Mouse (Mus musculus): ENCODE results near the gene Prkcz.

Gene Prkcz

GRCm38 (mm10) chr4:155307591-155307990 is 53.6 kb downstream of the Prkcz start:
- DNase-seq = no peak

DNA sequence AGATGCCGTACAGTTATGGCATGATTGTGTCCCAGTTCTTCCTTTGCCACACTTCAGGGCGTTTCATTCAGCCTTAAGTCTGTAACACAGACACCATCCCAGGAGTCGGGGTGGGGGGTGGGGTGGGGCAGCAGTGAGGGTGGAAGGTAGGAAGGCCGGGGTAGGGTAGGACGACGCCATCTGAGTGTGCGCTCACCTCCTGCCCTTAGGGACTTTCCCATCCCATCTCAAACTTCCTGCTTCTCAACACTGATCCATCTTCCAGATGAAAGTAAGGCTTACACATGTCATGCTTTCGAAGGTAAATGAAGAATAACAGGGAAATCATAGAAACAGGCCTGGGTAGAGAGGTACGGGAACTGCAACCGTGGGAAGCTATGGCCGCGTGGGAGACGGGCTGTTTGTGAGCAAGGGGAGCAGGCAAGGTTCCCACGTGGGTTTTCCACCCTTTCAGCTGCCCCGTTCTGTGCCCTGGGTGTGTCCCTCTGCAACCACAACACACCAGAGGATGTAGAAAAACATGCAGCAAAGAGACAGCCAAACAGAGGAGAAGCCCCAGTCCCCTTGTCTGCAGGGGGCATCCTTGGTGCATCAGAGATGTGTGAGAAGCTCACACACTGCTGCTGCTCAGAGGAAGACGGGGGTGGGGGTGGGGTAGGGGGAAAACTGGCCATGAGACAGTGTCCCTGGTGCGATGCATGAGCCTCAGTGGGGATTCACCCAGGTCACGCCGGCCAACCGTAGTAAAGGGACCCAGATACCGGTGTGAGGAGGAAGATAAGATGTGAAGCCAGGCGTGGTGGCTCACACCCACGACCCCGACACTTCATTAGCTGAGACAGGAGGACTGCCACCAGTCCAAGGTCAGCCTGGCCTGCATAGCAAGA is 54.6 kb downstream of the Prkcz start:
- DNase-seq = no peak

DNA sequence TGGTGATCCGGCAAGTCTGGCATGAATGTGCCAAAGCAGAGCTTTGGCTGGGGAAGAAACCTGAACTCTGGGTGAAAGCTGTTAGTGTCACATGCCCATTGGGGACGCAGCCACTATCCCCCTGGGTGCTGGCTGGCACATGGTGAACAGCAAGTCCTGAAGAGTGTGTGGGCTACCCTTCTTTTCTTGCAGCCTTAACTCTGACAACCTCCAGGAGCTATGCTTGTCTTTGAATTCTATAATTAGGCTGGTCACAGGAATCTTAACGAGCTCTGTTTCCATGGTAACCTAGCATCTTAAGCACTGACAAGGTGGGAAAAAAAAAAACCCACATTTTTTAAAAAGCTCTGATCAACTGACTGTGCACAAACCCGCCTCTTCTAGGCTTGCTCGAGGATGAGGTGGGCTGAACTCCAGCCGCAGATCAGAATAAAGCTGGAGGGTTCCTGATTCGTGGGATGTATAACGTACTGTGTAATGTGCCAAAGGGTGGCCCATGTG is 55.6 kb downstream of the Prkcz start:
- no peak for DNase-seq

- no peak for DNase-seq
Observed at GRCm38 (mm10) chr4:155304508-155305096, 56.6 kb downstream of the Prkcz start.

DNA sequence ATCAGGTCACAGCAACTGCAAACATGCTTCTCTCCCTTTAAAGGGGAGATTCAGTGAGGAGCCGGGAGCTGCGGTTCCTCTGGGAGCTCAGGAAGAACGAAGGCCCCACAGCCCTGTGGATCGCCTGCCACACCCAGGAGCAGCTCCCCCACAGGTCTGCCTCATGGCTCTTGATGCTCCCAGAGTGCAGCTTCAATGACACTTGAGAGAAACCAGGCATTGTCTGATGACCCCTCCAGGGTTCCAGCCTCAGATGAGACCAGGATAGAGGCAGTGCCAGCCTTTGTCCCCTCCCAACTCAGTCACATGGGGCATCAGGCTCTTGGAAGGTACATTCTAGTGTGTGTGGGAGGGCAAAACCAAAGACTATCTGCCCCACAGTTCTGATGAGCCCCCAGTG is 59.2 kb downstream of the Prkcz start:
- DNase-seq = no peak

DNA sequence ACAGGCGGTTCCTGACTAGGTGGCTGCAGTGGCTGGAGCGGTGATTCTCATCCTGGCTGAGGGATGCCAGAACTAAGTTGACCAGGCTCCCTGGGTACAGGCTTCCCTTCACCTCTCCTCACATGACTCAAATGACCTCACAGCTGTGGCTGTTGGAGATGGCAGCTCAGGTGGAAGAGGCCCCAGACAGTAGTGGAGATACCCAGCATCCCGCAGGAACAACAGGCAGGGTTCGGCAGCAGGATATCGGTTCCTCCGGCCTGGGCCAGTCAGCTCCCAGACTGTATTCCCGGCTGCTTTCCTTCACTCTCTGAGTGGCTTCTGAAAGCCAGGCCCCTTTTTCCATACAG is 60.1 kb downstream of the Prkcz start:
- no peak for DNase-seq

DNA sequence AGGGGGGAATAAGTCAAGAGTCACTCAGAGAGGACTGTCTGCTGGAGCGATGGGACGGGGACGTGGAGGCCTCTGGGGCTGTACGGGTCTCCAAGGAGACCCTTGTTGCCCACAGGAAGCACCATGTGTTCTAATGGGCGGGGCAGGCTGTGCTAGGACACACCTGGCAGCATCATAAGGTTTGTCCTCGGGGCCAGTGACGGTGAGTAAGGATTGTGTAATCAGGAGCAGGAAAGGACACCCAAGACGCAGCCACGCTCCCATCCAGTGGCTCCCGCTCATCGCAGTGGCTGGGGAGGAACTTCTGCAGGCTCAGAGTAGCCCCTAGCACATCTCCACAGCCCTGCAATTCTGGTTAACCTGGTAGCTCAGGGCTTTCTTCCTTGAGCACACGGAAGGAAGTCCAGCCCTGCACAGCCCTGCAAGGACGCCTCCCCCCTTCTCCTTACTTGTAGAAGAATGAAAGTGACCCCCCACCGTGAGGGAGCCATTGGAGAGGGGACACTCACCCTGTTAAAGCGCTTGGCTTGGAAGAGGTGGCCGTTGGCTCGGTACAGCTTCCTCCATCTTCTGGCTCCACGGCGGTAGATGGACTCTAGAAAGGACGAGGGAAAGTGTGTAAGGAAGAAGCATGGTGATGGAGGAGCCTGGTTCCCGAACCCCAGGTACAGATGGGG is 60.6 kb downstream of the Prkcz start:
- DNase-seq = no peak

DNA sequence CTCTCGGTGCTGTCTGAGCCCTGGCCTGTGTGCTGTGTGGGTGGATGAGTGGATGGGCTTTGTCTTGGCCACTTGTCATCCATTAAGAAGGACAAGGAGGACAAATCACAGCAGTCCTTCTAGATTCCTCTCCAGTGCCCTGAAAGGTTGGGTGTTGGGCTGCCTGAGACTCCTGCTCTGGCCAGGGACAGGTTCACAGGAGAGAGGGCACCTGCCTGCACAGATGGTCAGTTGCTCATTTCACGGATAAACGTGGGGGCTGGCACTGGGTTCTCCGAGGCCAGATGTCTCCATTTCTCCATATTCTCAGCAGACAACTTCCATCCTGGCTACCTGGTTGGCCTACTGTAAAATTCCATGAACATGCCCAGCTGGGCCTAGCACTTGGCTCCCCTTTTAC is 62.3 kb downstream of the Prkcz start:
- DNase-seq = no peak

DNA sequence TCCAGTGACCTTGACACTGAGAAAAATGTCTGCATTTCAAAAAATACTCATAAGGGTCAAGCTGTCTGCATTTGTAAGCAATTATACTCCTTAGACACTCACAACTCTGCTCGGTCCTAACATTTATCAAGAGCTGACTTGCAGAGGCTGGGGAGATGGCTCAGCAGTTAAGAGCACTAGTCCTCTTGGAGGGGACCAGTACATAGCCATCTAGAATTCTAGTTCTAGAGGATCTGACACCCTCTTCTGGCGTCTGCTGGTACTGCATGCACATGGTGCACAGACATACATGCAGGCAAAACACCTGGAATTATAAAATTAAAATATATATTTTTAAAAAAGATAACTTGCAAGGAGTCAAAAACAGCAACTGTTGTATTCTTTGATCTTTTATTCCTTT is 64.1 kb downstream of the Prkcz start:
- peak; percentile 55 for DNase-seq

DNA sequence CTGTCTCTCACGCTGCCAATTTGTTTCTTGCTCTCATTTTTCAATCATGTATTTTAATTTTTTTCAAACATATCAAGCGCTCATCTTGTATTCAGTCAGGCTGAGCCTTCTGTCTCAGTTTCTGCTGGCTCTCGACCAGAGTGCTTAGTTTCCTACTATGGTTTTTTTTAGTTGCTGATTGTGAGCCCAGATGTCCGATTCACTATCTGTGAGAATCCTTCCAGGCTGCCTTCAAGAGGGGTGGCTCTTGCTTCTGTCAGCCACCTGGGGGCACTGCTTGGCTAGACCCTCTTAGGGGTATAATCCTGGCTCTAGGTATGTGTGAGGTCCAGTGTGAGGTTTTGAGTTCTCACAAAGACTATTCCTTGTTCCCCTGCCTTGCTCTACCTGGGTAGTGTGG is 65.2 kb downstream of the Prkcz start:
- no peak for DNase-seq

DNA sequence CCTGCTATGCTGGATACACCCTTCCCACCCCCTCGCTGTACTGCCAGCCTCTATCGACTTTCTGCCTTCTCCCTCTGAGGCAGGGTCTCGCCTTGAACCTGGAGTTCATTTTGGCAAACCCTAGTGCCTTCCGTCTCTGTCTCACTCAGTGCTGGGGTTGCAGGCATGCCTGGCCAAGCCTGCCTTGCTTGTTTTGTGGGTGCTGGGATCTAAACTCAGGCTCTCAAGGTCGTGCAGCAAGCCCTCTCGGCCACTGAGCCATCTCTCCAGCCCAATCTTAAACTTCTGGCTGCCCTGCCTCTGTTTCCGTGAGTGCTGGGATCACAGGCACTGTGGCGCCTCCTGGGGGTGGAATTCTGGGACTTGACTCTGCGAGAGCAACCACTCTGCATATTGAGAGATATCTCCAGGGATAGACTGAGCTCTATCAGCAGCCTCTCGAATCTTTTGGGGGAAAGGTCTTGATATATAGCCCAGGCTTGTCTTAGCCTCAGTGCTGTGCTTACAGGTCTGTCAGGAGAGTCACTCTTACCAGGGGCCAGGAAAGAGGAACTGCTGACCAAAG is 66.1 kb downstream of the Prkcz start:
- DNase-seq = no peak

- no peak for DNase-seq
Observed at GRCm38 (mm10) chr4:155294381-155294780, 66.8 kb downstream of the Prkcz start.

DNA sequence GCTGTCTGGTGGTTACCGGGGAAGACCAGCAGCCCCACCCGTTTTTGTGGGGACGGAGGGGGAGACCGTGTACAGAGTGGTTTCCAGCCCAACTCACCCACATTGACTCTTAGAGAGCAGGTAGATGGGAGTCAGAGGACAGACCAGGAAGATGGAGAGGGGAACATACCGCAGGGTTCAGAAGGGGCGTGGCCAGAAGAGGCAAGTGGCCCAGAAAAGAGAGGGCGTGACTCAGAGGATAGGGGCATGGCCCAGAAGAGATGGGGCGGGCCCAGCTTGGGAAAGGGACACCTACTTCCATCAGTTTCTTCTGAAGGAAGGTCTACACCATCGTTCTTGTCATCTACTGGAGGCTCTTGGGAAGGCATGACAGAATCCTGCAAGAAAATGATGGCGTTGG is 68.3 kb downstream of the Prkcz start:
- DNase-seq = no peak

DNA sequence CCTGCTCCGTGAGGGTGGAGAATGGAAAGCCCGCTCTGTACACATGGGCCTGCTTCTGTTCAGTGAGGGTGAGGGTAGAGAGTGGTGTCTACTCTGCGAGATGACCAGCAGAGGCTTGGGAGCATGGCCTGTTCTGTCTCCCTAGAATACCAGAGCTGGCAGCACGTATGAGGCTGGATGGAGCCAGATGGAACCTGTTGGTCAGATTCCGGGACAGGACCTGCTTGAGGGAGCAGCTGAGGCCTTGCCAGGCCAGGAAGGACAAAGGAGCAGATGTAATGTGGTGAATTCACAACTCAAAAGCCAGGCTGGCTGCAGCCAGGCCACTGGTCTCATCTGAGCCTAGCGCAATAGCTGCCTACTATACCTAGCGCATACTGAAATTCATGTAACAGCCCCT is 71.1 kb downstream of the Prkcz start:
- no peak for DNase-seq

GRCm38 (mm10) chr4:155288586-155288985 is 72.6 kb downstream of the Prkcz start:
- no peak for DNase-seq

DNA sequence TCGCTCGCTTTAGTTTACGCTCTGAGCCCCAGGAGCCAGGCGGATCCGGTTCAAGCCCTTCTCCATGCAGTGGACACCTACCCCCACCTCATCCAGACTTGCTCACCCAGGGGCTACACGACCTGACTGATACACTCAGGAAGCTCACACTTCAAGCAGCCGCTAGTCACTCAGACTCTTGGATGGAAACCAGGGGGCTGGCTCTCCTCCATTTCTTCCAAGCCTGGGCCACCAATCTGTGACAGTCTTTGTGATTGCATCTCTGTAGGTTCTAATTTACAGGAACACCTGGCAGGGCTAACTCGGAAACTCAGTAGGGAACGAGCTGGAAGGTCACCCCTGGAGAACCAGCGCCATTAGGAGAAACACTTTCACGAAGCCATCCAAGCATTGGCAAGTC is 73.4 kb downstream of the Prkcz start:
- no peak for DNase-seq

DNA sequence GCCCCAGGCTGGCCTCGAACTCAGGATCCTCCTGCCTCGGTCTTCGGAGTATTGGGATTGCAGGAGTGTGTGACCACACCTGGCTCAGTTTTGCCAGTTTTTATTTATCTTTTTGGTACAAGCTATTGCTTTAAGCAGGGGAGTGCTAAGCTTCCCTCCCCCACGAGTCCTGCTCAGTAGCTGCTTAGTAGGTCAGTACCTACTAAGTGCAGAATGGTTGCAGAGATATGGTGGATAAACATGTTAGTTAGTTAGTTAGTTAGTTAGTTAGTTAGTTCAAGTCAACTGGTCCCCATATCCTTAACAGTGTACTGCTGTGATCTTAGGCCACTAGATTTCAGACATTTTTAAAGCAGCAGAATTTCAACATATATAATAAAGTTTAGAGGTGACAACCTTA is 75.1 kb downstream of the Prkcz start:
- DNase-seq = no peak

- peak; percentile 34 for DNase-seq
Observed at GRCm38 (mm10) chr4:155284521-155285379, 76.4 kb downstream of the Prkcz start.

- no peak for DNase-seq
Observed at GRCm38 (mm10) chr4:155283585-155283984, 77.6 kb downstream of the Prkcz start.

- peak; percentile 81 for DNase-seq
Observed at GRCm38 (mm10) chr4:155283001-155283503, 78.1 kb downstream of the Prkcz start.

GRCm38 (mm10) chr4:155282231-155282630 is 78.9 kb downstream of the Prkcz start:
- DNase-seq = no peak

- no peak for DNase-seq
Observed at GRCm38 (mm10) chr4:155281652-155282051, 79.5 kb downstream of the Prkcz start.
